Mouse (Mus musculus): ENCODE results near the gene Ss18l1.

Ss18l1 gene

DNA sequence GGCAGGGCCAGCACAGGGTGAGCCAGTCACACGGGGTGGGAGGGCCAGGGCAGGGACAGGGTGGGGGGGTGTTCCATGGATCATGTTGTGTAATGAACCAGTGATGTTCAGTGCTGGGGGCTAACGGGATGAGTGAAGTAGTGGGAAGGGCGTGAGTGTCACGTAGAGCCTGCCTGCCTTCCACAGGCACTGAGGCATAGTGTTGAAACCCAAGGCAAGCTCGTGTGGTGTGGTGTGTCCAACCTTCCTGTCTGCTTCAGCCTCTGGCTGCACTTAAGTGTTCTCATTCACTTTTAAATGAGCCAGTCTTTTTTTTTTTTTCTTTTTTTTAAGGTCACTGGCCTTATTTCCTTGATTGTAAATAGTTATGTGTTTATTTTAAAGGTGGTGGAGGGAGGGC lies 7.6 kb upstream of the Ss18l1 start:
- in situ Hi-C loops (cut with MboI, MseI) = no loop called here

DNA sequence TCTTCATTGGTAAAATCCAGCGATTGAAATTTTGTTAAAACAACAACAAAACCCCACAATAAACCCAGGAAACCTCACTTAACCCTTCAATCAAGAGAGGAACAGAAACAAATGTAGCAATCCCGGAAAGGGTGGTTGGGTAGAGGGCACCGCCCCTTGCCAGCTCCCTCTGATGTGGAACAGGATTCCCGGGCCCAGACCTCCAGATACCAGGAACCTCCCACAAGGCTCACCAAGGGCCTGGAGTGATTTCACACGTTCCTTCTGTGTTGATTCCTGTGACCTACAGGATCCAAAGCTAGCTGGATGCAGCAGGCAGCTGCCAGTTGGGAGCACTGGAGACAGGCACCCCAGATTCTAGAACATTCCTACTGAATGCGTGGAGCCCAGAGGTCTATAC lies 1.9 kb upstream of the Ss18l1 start:
- in situ Hi-C loops (cut with MboI, MseI) = loop anchor here in 1 of 2 experiments (10.0 kb wide), 1 partner anchor 214 kb away; the partner anchor contains the start of gene Rps21

DNA sequence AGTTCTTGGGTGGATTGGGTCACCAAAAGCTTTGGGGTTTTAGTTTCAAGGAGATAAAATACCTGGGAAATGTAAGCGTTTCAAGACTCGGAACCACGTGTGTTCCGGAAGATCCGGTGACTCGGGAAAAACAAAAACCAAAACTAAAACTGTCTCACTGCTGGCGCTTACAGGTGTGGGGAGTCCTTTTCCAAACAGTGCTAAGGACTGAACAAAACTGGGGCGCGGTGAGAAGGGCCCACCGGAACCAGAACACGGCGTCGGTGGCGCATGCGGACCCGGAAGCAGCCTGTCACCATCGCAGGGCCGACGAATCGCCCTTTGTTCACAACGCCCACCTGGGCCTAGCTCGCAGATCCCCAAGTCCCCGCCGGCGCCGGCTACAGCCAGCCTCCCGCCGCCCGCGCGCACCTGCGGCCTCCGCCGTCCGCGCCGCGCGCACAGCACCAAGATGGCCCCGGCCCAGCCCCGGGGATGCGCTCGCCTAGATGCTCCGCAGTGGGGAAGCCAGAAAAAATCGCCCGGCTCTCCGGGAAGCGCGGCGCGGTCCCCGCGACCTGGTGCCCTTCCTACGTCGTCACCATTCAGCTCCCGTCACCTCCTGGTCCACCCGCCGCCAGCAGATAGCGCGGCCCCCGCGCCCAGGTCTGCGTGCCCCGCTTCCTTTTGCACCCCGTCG lies 593 bp upstream of the Ss18l1 start:
- in situ Hi-C loops (cut with MboI, MseI) = loop anchor here in 1 of 2 experiments (10.0 kb wide), 1 partner anchor 213 kb away; the partner anchor contains the start of gene Rps21

DNA sequence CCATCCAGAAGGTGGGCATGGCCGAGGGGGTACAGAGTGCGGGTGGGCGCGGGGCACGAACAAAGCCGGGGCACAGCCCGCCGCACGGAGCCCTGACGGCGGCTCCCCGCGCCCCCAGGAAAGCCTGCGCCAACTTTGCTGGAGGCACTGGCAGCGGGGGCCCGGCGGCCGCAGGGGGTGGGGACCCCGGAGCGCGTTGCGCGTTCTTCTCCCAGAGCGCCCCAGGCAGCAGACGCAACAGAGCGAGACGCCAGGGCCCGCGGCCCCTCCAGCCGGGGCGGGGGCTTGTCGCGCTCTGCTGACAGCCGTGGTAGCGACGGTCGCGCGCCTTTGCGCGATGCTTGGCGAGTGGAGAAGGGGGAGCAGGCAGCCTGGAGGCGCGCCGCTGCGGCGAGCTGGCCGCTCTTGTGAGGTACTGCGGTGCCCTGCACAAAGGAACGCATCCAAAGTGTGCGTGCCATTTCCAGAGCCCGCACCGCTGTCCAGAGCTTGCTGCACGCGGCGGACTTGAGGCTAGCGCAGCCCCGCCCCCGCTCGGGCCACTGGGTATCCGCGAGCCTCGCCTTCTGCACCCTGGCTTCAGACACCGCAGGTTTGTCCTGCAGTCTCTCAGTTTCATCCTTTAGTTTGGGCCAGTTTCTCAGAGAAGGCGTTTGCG lies 678 bp downstream of the Ss18l1 start:
- in situ Hi-C loops (cut with MboI, MseI) = loop anchor here in 1 of 2 experiments (10.0 kb wide), 1 partner anchor 212 kb away; the partner anchor contains the start of gene Rps21

DNA sequence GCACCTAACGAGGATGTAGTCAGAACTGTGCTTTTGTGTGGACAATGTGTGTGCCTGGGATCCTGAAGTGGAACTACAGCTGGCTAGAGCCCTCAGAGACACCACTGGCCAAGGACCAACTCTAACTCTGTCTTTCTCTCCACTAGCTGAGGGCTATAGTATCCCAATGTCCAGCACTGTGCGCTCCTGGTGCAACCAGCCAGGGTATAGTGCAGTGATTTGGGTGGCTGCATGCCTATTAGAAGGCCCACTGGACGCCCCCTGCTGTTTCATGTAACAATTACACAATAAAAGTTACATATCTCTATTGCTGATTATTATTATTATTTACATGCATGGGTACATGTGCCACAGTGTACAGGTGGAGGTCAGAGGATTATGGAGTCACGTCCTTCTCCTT lies 3.0 kb downstream of the Ss18l1 start:
- in situ Hi-C loops (cut with MboI, MseI) = loop anchor here (5.0 to 10.0 kb wide), 4 partner anchors 73 to 210 kb away; partner anchors contain the start of gene Rps21 (in 1 of the 2)

DNA sequence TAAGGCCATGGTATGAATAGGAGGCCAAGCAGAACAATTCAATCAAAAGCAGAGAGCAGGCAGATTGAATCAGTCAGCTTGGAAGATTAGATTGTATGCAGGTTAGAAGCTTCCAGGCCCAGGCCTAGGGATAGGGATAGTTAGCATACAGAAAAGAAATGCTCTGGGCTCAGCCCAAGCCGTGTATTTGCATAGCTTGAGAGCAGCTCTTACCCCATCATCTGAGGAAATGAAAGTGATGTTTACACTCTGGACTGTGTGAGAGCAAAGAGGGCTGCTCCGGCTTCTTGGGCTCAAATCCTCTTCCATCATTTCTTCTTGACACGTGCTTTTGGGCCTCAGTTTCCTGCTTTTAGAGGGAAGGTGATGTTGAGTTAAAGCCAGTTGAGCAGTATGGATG lies 5.3 kb downstream of the Ss18l1 start:
- in situ Hi-C loops (cut with MboI, MseI) = loop anchor here (5.0 to 10.0 kb wide), 4 partner anchors 75 to 207 kb away; partner anchors contain the start of gene Rps21 (in 1 of the 2)

DNA sequence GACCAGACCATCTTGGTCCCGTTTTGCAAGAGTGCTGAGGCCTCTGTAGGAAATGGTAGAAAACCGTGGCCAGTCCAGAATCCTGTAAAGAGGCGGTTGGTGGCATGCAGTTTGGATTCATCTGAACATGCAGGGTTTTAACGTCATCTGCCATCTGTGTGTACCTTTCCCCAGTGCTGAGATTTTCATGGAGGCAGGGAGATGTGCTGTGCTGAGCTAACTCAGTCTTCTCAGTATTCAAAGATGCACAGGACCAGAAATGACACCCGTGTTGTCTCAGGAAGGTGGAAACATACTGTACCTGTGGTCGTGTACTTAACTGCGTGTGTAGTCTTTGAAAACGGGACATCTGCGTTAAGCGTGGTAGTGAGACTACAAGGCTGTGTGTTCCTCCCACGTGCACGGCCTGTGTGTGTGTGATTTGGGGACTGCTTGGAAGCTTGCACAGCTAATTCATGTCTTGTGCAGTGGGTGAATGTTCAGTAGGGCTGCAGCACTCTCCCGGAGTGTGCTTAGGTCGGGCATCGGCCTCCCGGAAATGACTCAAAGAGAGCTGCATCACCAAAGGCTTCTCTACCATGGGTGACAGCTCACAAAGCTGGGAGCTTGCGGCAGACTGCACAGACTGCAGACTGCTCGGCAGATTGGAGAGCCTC lies 5.8 kb downstream of the Ss18l1 start:
- in situ Hi-C loops (cut with MboI, MseI) = loop anchor here (5.0 to 10.0 kb wide), 4 partner anchors 76 to 207 kb away; partner anchors contain the start of gene Rps21 (in 1 of the 2)

DNA sequence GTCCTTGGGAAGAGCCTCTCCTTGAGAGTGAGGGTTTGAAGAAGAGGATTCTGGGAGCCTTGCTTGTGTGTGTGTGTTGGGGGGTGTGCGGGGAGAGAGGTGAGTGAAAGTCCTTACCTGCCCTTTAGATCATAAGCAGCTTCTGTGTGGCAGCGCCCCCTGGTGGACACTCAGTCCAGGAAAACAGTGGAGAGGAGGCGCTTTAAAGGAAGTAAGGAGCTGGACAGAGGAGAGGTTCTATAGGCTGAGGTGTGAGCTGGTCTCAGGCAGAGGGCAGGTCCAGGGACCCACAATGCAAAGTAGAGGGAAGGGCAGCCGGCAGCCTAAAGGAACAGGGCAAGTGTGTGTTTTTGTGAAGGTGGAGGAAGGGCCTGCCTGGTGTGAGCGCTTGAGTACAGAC lies 8.7 kb downstream of the Ss18l1 start:
- in situ Hi-C loops (cut with MboI, MseI) = no loop called here

DNA sequence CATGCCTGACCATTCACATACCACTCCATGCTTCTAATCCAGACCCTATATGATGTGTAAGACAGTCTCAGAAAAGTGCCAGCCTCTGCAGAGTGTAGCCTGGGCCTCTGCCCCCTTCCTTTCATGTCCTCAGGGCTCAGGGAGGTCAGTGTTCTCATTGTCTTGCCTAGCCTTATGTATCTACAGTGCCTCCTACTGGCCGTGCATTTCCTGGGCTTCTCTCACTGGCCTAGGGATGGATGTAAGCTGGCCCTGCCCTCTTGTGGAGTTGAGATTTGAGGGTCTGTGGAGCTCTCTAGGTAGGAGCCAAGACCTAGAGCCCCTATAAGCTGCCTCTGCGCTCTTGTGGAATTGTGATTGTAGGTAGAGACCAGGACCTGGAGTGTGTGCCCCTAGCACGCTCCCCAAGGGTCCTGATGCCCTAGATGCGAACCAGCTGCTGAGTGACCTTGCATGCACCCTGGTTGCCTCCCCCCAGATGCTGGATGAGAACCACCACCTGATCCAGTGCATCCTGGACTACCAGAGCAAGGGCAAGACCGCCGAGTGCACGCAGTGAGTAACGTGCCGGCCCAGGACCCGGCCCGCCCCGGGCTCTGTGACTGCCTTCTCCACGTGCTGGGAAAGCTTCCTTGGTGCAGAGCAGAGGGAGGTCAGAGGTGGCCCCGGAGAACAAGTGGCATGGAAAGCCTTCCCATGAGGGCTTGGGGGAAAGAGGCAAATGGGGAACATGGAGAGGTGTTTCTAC lies 9.9 kb downstream of the Ss18l1 start:
- in situ Hi-C loops (cut with MboI, MseI) = no loop called here

DNA sequence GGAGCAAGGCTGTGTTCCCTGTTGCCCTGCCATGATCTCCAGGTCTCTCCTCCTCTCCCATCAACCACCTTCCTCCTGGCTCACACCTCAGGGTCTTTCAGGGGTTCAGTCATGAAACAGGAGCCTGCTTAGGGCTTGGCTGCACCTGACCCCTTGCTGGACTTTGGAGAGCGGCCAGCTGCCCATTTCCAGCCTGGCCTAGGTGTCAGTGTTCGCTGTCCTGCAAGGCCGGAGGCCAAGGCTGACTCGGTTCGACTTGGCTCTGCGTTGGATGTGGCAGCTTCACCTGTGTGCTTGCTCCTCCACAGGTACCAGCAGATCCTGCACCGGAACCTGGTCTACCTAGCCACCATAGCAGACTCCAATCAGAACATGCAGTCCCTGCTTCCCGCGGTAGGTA lies 10.7 kb downstream of the Ss18l1 start:
- in situ Hi-C loops (cut with MboI, MseI) = no loop called here

DNA sequence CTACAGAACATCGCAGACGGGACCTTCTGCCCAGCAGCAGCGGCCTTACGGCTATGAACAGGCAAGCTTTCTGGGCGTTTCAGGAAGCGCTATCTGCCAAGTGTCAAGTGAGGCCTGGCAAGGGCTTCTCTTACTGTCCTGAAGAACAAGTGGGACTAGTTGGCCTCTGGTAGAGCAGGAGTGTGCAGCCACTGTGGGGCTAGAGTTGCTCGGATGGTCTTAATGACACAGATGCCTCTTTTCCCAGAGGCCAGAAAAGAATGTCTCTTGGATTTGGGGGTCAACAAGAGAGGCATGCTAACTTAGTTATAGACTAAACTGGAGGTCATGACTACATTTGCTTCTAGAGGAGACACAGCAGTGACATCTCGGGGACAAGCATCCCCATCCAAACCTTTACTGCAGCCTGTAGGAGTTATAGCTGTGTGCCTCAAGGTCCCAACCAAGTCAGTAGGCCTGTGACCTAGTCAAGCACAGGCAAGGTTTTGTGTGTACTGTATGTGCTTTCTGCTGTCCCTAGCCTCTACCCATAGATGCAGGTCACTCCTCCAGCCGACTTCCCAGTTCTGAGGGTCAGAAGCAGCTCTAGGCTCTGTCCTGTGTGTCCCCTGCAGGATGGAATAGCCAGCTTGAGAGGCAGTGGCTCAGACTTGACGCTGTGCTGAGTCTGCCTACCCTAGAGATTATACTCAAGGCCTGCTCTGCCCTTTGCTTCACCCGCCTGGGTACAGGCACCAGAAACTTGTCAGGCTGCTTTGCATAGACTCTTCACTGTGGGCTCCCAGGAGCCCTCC lies 21.2 kb downstream of the Ss18l1 start:
- in situ Hi-C loops (cut with MboI, MseI) = no loop called here

DNA sequence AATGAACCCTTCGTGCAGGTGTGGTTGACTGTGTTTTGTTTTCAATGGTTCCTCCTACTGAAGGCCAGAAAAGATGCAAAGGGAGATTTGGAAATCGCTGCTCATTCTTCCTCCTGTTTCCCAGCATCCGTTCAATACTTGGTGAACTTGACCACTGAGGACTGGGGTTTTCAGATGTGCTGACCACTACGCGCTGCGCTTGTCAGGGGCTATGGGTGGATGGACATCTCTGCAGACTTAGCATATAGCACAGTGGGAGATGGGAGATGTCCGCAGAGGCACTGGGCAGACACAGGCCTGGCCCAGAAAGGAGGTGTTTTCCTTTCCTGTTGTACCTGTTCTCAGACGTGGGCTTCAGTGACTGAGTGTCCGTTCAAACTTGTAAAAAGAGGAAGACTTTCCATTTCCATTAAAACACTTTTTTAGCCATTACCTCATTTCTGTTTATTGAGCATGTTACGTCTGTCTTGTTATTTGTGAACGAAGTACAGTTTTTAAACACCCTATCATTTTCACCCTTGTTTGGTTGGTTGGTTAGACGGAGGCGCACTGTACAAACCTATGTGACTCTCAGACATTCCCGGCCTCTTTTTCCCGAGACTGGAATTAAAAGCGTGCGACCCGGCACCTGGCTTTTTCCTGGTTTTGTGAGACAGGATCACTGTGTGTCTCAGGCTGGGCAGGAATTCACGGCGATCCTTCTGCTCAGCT lies 27.6 kb downstream of the Ss18l1 start:
- in situ Hi-C loops (cut with MboI, MseI) = no loop called here

DNA sequence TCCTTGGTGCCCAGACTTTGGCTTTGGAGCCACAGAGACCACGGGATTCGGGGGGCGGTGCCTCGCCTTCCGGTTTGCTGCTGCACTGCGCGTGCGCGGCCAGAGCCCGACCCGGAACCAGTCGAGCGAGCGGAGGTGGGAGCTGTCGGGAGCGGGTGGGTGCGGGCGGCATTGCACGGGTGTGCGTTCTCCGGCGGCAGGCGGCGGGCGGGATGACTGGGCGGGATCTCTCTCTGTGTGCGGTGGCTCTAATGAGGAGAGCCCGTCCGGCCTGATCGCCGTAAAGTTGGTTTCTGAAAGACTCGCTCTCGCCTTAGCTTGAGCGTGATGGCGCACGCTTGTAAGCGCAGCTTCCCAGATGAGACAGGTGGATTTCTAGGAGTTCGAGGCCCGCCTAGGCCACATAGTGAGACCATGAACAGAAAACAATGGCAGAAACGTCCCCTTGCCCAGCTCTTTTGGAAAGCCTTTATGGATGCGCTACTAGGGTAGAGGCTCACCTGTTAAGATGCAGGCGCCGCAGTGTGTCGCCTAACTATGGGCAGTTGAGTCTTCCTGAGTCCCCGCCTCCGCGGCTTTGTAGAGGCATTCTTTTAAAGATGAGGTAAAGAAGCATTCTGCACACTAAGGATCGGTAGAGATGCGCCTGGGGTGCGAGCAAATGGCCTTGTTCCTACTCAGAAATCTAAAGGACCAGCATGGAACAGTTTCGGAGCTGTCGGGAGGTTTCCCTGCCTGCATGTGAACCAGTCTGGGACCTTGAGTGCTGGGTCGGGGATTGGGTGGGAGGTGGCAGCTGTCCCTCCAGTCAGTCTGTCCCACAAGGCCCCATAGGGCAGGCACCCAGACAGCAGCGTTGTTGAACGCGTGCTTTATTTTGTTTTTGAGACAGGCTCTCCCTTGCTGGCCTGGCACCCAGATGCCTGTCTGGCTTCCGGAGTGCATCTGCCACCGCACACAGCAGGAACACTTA lies 28.5 kb downstream of the Ss18l1 start, which contains the start of gene Mtg2:
Gene Mtg2, plus strand, starts transcription at position 108 of the 973 bp plus-strand sequence.
- in situ Hi-C loops (cut with MboI, MseI) = no loop called here

DNA sequence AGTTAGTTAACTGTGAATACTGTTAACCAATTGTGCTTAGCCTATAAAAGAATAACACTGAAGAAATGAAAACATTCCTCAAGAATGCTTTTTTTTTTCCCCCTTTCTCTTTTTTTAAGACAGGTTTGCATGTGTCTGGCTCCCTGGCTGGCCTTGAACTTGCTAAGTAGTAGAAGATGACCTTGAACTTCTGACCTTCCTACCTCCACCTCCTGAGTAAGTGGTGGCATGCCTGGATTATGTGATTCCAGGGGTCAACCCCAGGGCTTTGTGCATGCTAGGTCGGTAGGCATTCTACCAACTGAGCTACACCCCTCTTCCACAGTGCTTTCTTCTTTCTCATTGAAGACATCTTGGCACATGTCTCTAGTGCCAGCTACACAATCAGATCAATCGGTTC lies 29.4 kb downstream of the Ss18l1 start:
- in situ Hi-C loops (cut with MboI, MseI) = no loop called here

DNA sequence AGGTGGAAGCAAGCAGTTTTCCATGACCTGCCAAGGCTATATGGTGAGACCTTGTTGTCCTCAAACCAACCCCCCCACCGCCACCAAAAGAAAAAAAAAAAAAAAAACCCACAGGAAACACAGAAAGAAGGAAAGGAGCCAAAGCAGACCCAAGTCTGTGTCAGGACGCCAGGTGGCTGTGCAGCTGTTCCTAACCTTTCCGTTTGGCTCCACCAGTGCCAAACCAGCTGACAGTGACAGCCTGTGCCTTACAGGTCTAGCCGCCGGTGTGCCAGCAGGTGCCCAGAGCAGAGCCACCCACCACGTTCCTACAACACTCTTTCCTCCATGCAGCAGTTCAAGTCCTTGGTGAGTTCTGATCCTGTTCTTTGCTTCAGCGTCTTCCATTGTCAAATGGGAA lies 30.6 kb downstream of the Ss18l1 start:
- in situ Hi-C loops (cut with MboI, MseI) = no loop called here

DNA sequence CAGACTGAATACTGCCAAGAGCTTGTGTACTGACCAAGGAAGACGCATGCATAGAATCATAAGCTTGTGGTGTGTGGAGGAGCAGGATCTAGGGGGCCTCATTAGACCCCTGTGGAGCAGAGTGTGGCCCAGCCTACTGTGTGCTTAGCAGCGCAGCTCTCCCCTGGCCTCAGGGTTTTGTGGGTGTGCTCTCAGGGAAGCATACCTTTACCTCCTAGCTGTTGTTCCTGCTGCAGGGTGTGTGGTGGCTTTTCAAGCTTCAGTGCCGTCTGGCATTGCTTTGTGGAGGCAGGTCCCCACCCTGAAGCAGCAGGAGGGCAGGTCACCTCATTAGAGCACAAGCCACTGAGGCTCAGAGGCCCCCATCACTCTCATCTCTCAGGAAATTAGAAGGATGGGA lies 35.3 kb downstream of the Ss18l1 start:
- in situ Hi-C loops (cut with MboI, MseI) = no loop called here

DNA sequence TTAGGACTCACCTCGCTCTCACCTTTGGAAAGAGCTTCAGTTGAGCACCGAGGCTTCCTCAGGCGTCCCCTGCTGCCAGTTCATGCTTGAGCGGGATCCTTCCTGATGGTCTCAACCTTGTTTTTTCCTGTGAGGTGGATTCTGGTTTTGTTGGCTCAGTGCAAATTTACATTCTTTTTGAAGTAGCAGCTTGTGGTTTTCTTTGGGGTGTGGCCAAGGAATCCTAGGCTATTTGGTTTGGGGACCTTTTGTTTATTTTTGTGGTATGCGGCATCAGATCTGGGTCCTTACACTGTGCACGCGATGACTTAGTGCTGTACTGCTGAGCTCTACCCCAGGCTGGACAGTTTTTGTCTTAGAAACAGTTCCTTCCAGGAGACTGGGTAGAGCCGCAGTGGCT lies 38.4 kb downstream of the Ss18l1 start:
- in situ Hi-C loops (cut with MboI, MseI) = no loop called here

DNA sequence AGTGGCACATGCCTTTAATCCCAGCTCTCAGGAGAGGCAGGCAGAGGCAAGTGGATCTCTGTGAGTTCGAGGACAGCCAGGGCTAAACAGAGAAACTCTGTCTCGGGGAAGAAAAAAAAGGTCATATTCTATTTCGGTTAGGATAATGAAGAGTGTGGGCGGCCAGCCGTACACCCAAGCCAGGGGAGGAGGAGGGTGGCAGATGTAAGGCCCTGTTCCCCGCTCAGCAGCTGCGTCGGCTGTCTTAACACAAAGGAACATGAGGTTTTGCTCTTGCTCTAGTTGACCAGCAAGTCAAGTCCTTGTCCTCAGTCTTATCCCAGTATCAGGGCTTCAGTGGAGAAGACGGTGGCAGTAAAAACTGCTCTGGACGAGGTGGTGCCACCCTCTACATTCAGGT lies 40.8 kb downstream of the Ss18l1 start:
- in situ Hi-C loops (cut with MboI, MseI) = no loop called here

DNA sequence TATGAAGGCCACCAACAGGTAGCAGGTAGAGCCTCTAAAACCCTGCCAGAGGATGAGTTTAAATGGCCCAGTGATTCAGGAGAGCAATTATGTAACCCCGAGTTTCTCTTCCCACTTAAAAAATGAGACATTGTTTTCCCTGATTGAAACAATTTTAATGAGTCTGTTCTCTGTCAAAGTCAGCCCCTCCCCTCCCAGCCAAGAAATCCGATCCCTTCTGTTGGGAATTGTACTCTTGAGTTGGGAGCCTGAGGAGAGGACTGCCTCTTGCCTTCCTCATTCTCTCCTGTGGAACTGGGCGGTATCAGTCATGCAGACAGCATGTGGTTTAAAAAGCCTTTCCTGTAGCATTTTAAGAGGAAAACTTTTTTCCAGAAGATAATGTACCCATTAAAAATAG lies 42.3 kb downstream of the Ss18l1 start:
- in situ Hi-C loops (cut with MboI, MseI) = no loop called here

Data from T-helper 17 cell (primary cell).